Mouse (Mus musculus) left cerebral cortex, postnatal 4 days (tissue): ENCODE measurements around the gene Slc28a3. TPM values are rescaled to one million over a fixed set of nuclear protein-coding genes. Genes with fewer than 3 reads are reported as not detected.
A peak's percentile ranks its signal among the peaks of the same experiment; 100 is the strongest.

Source experiments
- DNase-seq: peaks from one replicate; pipeline ENCODE4 v3.0.0-alpha.2; 2022
- intact Hi-C: fragments of 180-260 bp; cut with DNase I; formaldehyde crosslinking; loops from one replicate; pipeline ENCODE4 v1.15.1; 2025
- total RNA-seq, 2 experiments: library from RNA; stranded (reverse); gene quantifications; 2 replicates each; pipeline ENCODE4 v1.2.3; 2021

Gene Slc28a3
- total RNA-seq, 2 experiments from 2014 or later: 0.24 TPM; not detected in 1

- intact Hi-C loops: loop anchor here (5.0 kb wide), 2 partner anchors 186 to 301 kb away; partner anchors contain the start of genes Hnrnpk and Rmi1
These were observed 22.7 kb downstream of the Slc28a3 start for GRCm38 (mm10) chr13:58587962-58588361.

DNA sequence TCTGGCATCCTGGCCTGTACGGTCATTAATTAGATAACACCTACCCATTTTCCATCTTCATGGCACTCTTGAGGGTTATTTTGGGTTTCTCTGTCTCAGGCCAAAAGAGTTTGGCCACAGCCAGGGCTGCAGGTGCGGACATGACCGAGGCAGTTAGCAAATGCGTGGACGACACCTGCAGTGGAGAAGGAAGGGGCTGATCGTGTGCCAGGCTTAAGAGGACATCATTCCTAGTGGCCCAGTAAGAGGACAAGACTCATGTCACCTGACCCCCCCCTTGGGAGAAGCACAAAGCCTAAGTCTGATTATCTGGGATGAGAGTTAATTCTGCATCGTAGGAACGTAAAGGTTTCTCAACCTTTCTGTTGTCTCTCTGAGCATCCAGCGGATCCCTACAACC lies 44.5 kb downstream of the Slc28a3 start:
- no peak for DNase-seq
- intact Hi-C loops: no loop called here

More at GRCm38 (mm10) chr13:58587962-58588361, 22.7 kb downstream of the Slc28a3 start:
- DNase-seq: no peak

- intact Hi-C loops: no loop called here
- DNase-seq: peak; percentile 90
These were observed 50.1 kb downstream of the Slc28a3 start for GRCm38 (mm10) chr13:58560497-58561138.

- intact Hi-C loops: no loop called here
- DNase-seq: no peak
These were observed 52.5 kb downstream of the Slc28a3 start for GRCm38 (mm10) chr13:58558216-58558615.

GRCm38 (mm10) chr13:58556018-58556417 lies 54.7 kb downstream of the Slc28a3 start:
- intact Hi-C loops: no loop called here
- no peak for DNase-seq

DNA sequence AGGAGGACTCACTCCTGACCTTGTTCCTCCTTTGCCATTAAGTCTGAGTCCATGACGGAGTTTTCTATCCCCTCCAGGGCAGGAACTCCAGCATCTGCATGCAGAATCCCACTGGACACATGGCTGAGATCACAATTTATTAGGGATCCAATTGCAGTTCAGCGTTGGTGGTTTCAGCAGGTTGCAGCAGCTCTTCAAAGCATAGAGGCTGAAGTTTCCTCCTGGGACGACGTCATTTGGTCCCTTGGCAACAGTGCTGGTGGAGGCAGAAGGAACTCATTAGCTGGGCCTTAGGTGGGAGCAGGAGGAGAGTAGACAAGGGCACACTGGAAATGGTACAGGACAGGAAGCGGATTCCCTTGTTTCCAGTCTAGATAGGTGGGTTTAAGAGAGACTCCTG lies 55.1 kb downstream of the Slc28a3 start:
- intact Hi-C loops: no loop called here
- no peak for DNase-seq

DNA sequence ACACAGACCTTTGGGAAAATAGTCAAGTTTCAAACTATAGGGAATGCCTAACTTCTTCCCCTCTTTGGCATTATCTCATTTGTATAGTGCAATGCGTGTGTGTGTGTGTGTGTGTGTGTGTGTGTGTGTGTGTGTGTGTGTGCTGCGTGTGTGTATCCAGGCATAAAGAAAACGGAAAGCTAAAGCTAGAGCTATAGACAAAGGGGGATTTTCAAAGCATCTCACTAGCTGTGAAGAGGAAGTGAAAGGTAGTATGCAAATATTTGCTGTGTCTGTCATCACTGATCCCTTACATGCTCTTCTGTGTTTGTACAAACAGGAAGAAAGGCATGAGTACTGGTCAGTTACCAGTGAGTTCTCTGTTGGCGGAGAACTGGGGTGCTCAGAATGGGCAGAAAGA lies 58.8 kb downstream of the Slc28a3 start:
- DNase-seq: no peak
- intact Hi-C loops: no loop called here

DNA sequence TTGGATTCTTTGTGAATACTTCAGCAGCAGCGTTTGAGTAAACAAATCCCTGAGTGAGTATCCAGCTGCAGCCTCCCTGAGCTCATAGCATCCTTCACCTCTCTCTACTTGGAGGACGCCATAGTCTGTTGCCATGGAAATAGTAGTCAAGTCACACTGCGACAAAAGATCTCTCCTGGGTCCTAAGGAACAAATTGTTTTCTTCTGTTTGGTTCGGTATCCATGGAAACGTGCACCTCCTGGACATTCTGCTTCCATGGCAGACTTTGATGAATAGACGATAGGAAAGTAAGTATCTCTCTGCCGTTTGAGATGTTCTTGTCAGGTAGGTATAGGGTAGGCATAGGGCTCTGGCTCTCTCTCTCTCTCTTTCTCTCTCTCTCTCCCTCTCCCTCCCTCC lies 63.1 kb downstream of the Slc28a3 start:
- DNase-seq: no peak
- intact Hi-C loops: loop anchor here (5.0 kb wide), 1 partner anchor 145 kb away; the partner anchor contains the start of genes Hnrnpk and Rmi1

DNA sequence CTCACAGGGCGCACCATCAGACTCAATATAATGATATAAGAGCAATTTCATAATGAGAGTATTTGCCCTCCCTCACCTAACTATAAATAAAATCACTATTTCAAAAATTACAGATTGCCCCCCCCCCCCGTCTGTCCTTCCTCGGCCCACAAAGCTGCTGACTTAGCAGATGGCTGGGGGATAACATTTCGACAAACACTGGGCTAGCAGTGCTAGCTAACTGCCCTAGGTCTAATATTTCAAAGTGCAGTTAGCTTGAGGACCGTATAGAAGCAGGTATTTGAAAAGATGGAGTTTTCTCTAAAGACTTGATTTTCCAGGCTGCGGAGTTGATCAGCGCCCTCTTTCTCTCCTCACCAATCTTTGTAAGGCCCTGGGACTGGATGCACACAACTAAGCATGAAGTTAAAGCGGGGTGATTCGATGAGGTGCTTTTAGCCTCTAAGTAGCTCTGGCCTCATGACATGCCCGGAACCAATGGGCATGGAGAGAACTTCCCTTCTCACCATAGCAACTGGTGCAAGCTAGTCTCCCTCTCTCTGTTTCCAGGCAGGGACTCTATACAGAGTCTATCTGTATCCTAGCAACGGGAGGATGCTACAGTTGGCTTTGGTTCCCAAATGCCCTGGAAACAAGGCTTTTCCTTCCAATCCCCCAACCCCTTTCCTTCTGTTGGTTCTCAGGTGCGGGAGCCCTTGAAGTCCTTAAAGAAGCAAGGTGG lies 66.8 kb downstream of the Slc28a3 start:
- intact Hi-C loops: loop anchor here (2.0 kb wide), 1 partner anchor 255 kb away; no protein-coding TSS in a partner anchor
- peak; percentile 30 for DNase-seq

DNA sequence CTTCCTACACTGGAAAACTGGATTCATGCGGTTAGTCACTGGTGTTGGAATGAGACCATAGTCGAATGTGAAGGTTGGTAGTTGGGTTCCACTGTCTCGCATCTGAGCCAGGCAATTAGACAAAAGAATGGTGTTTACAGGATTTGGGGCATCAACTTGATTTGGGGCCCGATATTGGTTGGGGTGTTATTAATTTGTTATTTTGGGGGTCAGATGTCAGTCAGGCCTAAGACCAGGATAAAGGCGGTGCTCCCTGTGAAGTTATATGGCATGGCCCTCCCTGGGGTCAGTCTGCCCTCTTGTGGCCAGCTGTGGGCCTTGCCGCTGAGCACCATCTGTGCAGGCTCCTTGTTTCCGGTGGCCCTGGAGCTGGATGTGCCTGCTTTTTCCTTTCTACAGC lies 67.6 kb downstream of the Slc28a3 start:
- intact Hi-C loops: loop anchor here (2.0 kb wide), 1 partner anchor 254 kb away; no protein-coding TSS in a partner anchor
- peak; percentile 84 for DNase-seq

DNA sequence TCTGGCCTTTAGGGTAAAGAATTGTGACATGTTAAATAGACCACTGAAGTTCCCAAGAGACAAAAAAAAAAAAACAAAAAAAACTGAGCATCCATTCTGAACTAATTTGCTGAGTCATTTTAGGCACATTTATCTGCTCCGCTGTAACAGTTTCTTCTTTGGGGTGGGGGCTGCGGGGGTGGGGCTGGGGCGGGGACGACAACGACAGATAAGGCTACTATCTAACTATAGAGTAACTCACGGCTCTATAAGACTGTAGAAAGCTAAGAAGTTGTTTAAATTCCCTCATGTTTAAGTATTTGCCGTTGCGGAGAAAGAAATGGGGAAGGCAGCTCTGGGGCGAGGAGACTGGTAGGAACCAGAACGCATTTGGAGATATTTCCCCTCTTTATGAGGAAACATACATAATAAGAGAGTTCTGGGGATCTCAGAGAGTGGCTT lies 68.1 kb downstream of the Slc28a3 start:
- intact Hi-C loops: loop anchor here (2.0 kb wide), 1 partner anchor 254 kb away; no protein-coding TSS in a partner anchor
- DNase-seq: no peak

- intact Hi-C loops: loop anchor here (2.0 kb wide), 1 partner anchor 253 kb away; no protein-coding TSS in a partner anchor
- no peak for DNase-seq
These were observed 68.5 kb downstream of the Slc28a3 start for GRCm38 (mm10) chr13:58542167-58542566.

DNA sequence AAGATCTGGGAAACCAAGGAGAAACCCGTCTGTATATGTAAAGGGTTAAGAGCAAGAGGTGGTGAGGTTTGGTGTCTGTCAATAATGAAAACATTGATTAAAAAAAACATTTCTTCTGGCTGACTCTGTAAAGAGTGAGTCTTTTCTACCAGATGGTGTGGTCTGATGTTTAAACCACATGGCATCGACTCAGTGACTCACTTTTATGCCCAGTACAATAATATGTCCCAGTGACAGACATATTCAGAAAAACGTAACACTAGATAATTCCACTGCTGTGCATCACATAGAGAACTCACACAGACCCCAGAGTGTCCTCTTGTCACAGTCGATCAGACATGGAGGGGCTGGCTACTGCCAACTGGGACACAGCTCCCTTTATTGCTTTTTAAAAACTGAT lies 69.1 kb downstream of the Slc28a3 start:
- DNase-seq: no peak
- intact Hi-C loops: loop anchor here (2.0 kb wide), 1 partner anchor 253 kb away; no protein-coding TSS in a partner anchor

DNA sequence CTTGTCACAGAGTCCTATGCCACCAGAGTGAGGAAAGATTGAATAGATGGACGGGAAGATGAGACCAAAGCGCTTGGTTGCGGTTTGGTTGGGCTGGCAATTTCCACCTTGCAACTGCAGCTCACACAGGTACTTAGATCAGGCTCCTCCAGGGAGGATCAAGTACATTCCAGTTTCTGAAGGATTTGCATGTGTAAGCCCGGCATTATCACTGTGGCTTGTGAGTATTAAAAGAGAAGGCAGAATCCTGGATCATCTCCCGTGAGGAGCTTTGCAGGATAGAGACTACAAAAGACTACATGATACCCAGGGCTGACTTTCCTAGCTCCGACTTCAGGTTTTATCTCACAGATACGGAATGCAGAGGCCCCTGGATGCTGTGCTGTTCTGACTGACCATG lies 71.7 kb downstream of the Slc28a3 start:
- DNase-seq: no peak

GRCm38 (mm10) chr13:58538366-58538765 lies 72.3 kb downstream of the Slc28a3 start:
- no peak for DNase-seq
- intact Hi-C loops: no loop called here

More for the DNA sequence above, 71.7 kb downstream of the Slc28a3 start:
- intact Hi-C loops: no loop called here

- intact Hi-C loops: no loop called here
- DNase-seq: no peak
These were observed 72.8 kb downstream of the Slc28a3 start for GRCm38 (mm10) chr13:58537916-58538233.

DNA sequence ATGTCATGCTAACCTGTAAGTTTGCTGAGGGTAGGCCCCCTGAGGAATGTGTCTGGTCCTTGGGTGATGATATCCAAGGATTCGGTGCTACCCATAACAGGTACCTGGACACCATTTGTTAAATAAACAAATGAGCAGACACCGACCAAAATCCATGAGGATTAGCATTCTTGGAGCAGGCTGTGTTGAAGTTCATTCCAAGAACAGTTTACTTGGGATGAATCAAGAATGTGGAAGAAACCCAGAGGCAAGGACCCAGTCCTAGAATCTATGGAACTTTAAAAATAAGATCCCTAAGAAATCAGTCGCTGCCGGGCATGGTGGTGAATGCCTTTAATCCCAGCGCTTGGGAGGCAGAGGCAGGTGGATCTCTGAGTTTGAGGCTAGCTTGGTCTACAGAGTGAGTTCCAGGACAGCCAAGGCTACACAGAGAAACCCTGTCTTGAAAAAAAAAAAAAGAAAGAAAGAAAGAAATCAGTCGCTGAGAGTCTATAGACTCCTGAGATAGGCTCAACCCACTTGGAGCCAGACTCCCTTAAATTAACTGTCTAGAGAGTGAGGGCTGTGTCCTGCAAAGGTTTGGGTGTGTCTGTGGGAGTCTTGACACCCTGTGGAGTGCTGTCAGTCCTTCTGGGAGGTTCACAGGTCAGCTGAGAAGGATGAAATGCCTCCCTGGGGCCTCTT lies 73.3 kb downstream of the Slc28a3 start:
- DNase-seq: no peak
- intact Hi-C loops: no loop called here

- no peak for DNase-seq
- intact Hi-C loops: no loop called here
These were observed 74.0 kb downstream of the Slc28a3 start for GRCm38 (mm10) chr13:58536466-58537231.

GRCm38 (mm10) chr13:58535321-58535720 lies 75.4 kb downstream of the Slc28a3 start:
- no peak for DNase-seq
- intact Hi-C loops: no loop called here

GRCm38 (mm10) chr13:58534861-58535260 lies 75.8 kb downstream of the Slc28a3 start:
- DNase-seq: no peak
- intact Hi-C loops: no loop called here
